Mouse (Mus musculus): ENCODE measurements around the gene Kansl3.
A peak's percentile ranks its signal among the peaks of the same experiment; 100 is the strongest.

Kansl3 gene

DNA sequence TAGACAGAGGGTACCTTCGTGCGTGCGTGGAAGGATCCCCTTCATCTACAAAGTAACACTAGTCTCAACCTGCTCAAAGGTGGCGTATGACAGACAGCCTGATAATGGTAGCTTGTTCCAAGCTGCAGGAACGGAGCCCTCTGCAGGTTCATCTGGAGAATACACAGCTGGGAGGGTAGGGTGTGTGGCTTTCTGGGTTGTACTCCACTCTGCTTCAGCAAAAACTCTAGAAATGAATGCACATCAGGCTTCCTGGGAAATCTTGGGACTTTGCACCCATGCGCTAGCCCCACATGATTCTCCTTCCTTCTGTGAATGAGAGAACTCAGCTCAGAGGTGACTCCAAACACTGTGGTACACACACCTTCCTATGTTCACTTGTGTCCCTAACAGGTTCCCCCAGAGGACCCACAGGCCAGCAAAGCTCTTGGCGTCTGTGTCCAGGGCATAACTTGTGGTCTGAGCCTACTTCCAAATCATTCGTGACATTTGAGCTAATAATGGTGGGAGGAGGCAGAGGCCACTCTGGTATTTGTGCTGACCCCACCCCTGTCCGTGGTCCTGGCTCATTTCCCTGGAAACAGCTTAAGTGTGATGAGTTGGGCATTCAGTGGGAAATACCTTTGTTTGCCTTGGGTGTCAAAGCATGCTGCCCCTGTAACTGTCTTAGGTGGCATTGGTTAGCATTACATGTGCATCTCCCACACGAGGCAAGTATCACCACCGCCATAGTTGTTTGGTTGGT is 47.0 kb downstream of the Kansl3 start:
- no peak for DNase-seq (ENCODE audit: low read depth, low spot score)

DNA sequence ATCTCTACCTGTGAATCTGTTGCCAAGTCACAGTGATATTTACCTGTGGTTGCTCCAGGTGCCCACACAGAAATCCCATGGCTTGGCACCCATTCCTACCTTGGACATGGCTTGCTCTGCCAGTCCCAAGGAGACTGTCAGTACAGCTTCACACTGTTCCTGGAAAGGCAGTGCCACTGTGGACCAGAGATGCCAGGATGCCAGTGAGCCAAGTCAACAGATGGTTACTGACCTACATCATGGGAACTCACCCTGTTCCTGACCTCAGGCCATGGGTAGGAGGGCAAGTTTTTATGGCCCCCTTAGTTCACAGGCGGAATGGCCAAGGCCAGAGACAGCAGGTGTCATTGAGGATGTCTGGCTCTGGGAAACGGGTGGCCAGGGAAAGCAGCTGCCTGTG is 47.8 kb downstream of the Kansl3 start:
- no peak for DNase-seq (ENCODE audit: low read depth, low spot score)

DNA sequence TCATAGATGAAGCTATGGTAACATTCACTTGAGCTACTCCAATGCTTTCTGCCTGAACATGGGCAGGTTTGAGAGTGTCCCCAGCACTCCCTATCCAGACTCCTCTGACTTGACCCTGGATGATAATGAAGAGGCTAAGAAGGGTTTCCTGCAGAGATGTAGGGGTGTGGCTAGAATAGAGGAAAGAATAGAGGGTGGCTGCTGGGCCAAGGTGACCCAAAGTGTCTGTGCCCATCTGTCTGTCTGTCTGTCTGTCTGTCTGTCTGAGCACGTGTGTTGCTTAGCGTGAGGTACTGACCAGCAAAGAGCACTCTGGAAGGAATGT is 53.2 kb downstream of the Kansl3 start:
- no peak for DNase-seq (ENCODE audit: low read depth, low spot score)

DNA sequence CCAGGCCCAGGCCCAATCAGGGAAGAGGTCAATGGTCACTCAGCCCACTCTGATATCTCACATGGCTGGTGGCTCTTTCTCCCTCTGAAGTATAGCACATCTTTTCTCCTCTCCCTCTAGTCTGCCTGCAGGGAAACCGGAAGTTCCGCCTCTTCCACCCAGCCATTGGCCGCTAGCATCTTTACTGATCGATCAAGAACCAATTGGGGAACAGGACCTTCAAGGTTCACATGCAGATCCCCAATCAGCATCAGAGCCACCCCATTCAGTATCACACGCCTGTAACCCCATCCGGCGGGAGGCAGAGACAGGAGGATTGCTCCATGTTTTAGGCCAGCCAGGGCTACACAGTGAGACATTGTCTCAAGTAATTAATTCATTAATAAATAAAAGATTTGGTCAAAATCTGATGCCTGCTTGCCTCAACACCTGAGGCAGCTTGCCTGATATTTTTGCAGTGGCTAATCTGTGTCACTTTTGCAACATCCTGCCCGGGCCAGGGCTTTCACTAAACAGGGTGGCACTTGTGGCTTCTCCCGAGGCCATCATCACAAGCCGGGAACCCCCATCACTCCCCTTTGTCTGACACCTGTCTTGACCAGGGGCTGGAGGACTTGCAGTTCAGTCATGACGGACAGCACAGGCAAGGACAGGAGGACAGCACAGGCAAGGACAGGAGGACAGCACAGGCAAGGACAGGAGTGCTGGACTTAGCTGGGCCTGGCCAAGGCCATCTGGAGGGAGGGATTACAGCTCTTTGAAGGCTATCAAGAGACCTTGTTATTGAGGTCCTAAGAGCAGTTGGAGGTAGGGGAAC is 53.8 kb downstream of the Kansl3 start:
- DNase-seq (ENCODE audit: low read depth, low spot score), result no peak

DNA sequence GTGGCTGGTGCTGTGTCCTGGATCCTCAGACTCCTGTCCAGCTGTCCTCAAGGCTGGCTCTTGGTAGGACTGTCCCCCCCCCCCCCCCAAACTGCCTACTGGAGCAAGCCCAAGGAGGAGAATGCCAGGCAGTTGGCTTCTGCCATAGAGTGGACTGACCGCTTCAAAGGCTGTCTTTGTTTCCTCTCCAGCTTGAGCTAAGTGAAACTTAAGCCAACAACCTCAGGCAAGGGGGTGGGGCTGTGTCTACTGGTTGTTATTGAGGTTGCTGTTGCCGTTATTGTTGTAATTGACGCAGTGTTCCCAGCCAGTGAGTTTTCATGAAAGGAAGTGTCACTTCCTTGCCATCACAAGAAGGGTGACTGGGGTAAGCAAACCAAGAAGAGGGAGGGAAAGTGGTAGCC is 59.5 kb downstream of the Kansl3 start:
- no peak for DNase-seq (ENCODE audit: low read depth, low spot score)

DNA sequence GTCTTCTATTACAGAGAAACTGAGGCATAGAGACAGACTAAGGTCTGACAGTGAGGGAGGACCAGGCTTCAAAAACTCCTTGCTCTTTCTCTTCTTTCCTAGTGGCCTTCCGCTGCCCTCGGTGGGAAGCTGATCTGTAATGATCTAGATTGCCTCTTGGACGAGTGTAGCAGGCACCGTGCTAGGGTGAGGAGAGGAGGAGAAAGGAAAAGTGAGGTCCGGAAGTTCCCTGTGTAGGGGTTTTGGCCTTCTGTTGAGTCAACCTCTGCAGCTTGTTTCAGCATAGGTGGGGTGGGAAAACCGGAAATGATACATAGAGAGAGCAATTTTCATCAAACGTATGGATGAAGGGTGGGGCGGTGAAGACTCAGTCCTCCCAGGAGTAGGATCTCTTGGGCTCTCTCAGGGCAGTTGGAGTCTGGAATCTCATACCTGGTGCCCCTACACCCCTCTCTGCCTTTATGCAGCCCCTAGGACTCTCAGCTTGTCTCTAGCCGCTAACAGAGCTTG is 60.0 kb downstream of the Kansl3 start:
- DNase-seq (ENCODE audit: low read depth, low spot score), result no peak

DNA sequence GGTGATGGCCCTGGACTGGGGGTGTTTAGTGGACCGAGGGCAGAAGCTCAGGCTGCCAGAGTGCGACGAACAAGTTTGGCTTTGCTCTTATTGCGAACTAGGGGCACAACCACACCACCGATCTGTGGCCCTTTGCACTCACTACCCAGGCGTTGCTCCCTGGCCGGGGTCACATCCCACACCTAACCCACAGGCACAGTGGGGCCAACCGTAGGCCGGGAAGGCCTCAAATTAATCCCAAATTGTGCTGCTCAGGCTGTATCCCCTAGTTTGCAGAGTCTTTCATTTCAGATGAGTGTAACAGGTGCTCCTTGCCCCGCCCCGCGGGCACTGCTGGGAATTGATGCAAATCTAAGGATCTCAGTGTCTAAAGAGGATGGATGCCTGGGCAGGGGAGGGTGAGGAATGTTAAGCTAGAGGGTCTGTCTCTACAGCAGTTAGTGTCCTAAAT is 60.5 kb downstream of the Kansl3 start:
- no peak for DNase-seq (ENCODE audit: low read depth, low spot score)

DNA sequence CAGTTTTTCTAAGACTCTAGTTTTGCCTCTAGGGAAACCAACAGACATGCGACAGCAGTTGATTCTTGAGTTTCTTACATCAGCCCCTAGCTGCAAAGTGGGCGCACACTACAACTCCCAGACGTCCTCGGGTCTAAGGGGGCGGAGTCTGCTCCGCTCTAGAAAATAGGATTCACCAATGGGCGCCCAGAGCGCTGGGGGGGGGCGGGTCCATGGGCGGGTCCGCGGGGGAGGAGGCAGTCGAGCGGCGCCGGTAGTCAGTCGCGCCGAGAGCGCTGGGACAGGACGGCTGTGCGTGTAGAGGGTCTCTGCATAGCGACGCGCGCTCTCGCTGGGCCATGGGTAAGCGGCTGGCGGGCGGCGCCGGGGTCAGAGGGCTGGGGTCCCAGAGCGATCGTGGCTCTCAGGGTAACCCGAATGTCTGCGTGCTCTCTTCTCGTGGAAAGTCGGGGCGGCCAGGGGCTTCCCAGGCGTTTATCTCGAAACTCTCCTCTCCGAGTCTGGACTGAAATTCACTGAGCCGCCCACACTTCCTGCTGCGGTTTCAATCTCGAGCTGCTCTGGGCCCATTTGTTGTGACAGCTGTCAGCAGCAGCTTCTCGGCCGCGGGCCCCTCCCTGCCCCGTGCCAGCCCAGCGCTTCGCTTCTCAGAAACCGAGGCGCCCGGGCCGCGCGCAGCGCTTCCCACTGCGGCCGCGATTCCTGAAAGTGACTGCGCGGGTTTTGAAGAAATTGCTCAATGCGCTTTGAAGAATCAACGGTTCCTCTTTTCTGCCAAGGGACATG is 61.3 kb downstream of the Kansl3 start, which contains the start of gene Arid5a:
Arid5a (plus strand) TSS at position 239 of the 786 bp plus-strand sequence.
- DNase-seq (ENCODE audit: low read depth, low spot score), result peak; percentile 74

DNA sequence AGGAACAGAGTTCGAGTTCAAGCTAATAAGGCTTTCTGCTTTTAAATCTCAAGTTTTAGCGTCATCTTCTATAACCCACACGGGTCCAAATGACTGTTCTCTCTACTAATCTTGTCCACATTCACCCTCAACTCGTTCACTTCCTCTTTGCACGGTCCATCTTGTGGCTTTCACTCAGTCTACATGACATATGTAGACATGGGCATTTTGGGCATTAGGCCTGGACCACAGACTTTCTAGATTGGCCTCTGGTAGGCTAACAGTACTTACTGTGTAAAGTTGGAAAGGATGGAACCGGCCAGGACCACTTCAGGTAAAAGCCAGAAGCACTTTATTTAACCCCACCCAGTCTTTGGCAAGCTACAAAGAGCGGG is 61.9 kb downstream of the Kansl3 start:
- no peak for DNase-seq (ENCODE audit: low read depth, low spot score)

DNA sequence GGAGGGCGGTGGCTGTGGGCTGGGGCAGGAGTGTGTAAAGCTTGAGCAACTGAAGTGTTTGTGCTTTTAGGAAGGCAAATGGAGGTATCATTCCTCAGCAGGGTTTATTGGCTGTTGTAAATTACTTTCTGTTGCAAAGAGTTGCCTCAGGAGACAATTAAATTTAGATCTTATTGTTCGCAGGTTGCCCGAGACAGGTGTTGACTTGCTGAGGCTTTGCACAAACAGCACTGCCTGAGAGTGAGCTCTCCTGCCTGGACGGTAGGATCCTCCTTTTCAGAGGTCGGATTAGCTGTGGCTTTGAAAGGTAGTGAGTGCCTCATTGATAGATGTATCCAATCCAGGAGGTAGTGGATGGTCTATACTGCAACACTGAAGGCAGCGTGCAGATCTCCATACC is 62.9 kb downstream of the Kansl3 start:
- DNase-seq (ENCODE audit: low read depth, low spot score), result no peak

DNA sequence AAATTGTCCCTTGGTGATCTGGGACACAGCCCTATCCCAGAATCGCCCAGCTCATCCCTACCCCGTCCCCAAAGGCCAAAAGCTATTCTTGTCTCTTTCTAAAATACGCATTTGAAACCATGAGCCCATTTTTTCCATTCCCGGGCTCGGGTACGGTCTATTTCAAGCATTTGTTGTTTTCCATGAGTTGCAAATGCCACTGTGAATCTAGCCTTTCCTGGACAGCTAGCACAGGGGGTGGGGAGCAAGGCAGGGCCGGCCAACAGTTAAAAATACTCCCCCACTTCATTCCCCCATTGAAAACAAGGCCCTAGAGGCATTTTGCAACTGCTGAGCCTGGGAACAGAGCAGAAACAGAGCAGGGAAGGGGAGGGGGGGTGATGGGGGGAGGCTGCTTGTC is 64.2 kb downstream of the Kansl3 start:
- DNase-seq (ENCODE audit: low read depth, low spot score), result no peak

DNA sequence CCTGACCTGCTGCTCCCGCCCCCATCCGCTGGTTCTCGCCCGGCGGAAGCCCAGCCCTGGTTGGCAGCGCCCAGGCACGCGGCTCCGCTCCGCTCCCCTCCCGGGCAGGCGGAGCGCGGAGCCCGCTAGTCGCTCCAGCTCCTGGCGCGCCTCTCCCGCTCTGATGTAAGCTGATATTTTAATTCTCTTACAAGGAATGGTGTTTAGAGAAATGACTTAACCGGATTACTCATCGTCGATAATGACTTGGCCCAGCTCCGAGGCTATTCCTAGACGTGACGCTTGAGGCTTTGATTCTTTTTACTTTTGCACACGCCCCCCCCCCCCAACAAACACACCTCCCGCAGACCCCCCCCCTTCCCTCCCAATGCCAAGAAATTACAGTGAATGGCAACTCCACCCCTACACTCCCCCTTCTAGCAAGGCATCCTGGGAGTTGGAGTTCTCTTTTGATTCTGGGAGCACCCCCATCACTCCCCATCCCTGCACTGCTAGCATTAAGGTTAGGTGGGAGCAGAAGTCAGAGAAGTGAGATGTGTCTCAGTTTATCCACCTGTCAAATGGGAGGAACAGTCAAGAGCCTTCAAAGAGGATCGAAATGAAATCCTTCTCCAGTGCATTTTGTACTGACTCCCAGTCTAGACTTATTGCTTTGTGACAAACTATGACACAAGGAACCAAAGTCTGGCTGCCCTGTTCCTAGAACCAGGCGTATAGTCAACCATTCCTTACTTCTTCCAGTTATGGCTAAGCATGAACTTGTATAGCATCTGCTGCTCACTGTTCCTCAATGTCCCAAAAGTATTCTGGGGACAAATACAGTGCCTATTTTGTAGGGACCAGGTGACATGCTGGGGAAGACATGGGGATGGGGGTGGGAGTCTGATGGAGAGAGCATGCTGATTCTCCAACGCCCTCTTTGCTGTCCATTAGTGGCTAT is 65.3 kb downstream of the Kansl3 start:
- DNase-seq (ENCODE audit: low read depth, low spot score), result no peak

DNA sequence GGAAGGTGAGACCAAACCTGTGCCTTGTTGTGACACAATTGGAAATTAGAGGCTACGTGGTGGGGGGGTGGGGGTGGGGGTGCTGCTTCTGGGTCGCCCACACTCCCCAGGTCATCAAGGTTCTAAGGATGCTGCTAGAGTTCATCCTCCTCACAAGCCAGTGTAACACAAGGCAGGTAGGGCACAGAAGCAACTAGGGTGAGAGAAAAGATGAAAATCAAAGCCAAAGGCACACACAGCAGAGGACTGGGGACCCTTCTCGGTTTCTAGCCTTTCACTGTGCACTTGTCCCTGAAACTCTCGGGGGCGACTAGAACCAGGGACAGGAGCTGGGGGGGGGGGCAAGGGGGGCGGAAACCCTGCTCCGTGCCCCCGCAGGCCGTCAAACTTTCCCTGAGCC is 66.0 kb downstream of the Kansl3 start:
- no peak for DNase-seq (ENCODE audit: low read depth, low spot score)

DNA sequence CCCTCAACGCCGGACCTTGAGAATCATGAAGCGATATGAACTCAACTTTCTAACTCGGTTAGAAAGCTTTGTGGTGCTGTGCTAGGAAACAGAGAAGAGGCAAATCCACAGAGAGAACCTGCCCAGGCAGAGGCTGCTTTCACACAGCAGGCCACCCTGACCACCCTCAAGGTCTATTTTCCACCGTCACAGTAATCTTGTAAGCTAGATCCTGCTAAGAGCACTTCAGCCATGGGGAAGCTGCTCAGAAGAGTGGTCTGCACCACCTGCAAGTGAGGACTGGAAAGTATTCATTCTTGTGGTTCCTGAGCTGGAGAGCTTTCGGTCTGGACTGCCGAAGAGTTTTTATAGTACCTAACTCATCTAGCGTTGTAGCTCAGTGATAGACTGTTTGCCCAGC is 66.7 kb downstream of the Kansl3 start:
- no peak for DNase-seq (ENCODE audit: low read depth, low spot score)

DNA sequence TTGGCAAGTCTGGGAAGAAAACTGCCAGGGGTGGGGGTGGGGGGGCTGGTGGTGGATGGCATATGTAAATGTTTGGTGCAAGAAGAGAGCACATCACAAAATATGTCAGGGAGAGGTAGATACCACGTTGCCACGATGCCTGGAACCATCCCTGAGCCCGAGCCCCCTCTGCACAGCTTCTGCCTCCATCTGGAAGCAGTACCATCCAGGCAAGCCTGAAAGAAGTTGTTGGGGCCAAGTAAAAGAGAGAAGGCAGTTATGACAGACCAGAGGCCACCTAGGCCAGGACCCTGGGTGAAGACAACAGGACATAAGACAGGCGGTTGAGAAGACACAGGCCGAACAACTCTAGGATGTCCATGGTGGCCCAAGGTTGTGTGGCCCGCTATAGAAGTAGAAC is 68.5 kb downstream of the Kansl3 start:
- DNase-seq (ENCODE audit: low read depth, low spot score), result no peak

DNA sequence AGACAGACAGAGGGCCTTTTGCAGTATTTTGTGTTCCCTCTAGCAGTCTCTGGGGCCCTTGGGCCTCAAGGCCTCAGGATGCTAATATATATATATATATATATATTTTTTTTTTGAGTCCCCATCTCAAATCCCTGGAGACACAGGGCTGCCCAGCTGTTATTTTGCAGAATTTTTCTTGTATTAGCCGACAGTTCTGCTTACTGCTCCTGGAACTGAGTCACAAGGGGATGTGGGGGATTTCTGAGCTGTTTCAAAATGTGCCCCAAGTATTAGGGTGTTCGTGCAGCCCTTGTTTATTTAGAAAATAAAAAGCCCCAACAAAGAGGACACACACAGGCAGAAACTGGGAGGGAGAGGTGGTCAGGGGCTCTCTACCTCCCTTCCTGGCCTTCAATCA is 69.3 kb downstream of the Kansl3 start:
- no peak for DNase-seq (ENCODE audit: low read depth, low spot score)

DNA sequence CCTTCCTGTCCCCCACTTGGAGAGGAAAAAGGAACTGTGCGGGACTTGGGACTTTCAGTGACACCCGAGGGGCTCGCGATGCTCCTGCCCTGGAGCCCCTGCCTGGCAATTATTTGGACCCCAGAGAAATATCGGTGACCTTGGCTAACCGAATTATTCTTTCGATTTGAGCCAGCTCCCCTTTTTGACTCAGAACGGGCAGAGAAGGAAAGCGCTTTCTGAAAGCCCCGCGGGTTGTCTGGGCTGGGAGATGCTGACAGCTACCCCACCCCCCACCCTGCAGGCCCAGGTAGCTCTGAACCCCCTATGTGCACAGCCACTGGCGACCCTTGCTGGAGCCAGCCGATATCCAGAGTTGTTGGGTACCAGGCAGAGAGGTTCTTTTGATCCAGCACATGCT is 69.9 kb downstream of the Kansl3 start:
- no peak for DNase-seq (ENCODE audit: low read depth, low spot score)

DNA sequence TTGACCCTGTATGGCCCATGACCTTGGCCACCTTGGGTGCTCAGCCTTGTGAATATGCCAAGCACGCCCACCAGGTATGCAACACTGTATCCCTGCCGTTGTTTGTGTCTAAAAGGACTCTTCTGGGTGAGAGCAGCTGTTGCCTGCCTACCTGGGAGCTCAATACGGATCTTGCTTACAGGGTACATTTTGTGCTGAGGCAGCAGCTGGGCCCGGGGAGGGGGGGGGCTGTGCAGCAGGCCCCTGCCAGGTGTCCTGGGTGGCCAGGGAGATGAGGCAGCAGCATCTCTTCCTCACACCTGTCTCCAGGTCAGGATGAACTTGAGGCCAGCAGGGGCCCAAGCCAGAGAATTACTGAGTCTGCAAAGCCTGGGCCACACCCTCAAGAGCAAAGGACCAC is 70.9 kb downstream of the Kansl3 start:
- DNase-seq (ENCODE audit: low read depth, low spot score), result no peak

DNA sequence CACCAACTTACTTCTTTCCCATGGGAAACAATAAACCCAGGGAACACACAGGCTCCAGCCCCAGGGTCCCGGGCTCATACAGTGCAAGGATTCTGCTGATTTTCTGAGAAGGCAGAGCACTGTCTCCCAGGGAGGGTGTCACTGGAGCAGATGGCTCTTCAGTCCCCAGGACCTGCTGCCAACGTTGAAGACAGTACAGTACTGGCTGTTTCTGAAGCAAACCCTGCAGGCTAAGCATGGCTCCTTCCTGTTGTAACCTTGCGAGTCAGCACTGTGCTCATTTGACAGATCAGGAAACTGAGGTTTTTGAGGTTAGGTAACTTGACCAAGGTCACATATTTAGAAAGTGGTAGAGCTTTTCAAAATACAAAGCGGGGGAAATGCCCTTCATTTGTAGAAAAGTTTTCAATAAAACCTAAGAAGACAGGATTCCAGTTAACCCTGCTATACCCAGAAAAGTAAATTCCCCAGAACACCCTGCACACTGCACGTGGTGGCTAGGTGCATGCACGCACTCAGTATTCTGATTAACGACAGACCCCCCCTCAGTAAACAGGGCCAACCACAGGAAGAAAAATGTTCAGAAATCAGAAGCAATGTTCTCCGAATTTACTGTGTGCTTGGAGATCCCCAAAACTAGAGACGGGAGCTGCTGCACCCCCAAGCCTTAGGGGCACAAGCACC is 72.4 kb downstream of the Kansl3 start:
- no peak for DNase-seq (ENCODE audit: low read depth, low spot score)

DNA sequence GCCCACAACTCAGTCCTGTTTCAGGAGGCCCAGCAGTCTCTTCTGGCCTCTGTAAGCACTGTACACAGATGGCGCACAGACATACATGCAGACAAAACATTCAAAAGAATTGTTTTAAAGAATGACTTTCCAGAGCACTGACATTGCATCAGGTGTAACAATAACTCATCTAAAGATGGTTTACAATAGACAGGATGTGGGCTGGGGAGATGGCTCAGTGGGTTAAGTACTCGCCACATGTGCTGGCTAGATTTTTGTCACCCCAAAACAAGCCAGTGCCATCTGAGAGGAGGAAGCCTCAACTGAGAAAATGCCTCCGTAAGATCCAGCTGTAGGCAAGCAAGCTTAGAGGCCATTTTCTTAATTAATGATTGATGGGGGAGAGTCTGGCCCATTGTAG is 74.6 kb downstream of the Kansl3 start:
- DNase-seq (ENCODE audit: low read depth, low spot score), result no peak

DNA sequence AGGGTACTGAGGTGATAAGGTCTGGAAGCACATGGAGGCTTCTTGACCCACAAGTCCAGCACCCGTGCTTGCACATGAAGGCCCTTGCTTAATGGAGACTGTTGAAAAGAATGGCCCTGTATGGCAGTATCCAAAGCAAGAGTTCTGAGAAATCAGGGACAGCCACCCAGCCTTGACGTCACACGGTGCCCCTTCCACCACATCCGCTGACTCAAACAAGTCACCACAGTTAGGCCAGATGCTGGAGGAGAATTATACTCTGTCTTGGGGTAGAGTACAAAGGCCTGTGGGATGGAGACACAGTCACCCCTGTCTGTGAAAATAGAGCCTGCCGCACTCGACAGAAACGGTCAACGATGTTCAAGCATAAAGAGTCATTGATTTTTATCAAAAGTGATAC is 75.5 kb downstream of the Kansl3 start:
- no peak for DNase-seq (ENCODE audit: low read depth, low spot score)
